Mouse (Mus musculus) thymus, adult 2 months (tissue): ENCODE results near the gene Cd3g. TPM values are rescaled to one million over a fixed set of nuclear protein-coding genes. Genes with fewer than 3 reads are reported as not detected.

ENCODE experiments used
- DNase-seq: peaks from one replicate; pipeline ENCODE4 v3.0.0; 2021
- H3K27ac ChIP-seq: fragments of 200-500 bp; 2 replicates; pipeline ENCODE4 v1.5.1; 2012; ENCODE audit warnings: low read length, control low read depth; ENCODE audit not compliant: control insufficient read depth, insufficient read depth
- H3K27me3 ChIP-seq: fragments of 200-500 bp; 2 replicates; pipeline ENCODE4 v1.6.1; 2012; ENCODE audit warnings: mild to moderate bottlenecking, low read length, moderate library complexity, mixed read lengths; ENCODE audit not compliant: control insufficient read depth, insufficient read depth
- H3K36me3 ChIP-seq: fragments of 200-500 bp; 2 replicates; pipeline ENCODE4 v1.6.1; 2012; ENCODE audit warnings: mild to moderate bottlenecking, low read length, moderate library complexity; ENCODE audit not compliant: control insufficient read depth, insufficient read depth
- H3K4me1 ChIP-seq: fragments of 200-500 bp; replicated peaks from 2 replicates; pipeline ENCODE4 v1.6.1; 2012; ENCODE audit warnings: low read length; ENCODE audit not compliant: control insufficient read depth, insufficient read depth
- H3K4me3 ChIP-seq: fragments of 200-500 bp; 2 replicates; pipeline ENCODE4 v1.5.1; 2012; ENCODE audit warnings: mild to moderate bottlenecking, low read length, control low read depth, moderate library complexity; ENCODE audit not compliant: control insufficient read depth, insufficient read depth
- CTCF ChIP-seq: fragments of 200-500 bp; IDR thresholded peaks from 2 replicates; pipeline ENCODE4 v1.5.1; 2012; ENCODE audit warnings: mild to moderate bottlenecking, control low read depth, low read length, moderate library complexity, borderline replicate concordance; ENCODE audit not compliant: control insufficient read depth, poor library complexity, insufficient read depth; ENCODE audit errors: extremely low read depth
- POLR2A ChIP-seq: fragments of 200-500 bp; IDR thresholded peaks from 2 replicates; pipeline ENCODE4 v1.6.1; 2012; ENCODE audit warnings: mild to moderate bottlenecking, low read length, control low read depth, moderate library complexity; ENCODE audit not compliant: control insufficient read depth, poor library complexity, insufficient read depth; ENCODE audit errors: extremely low read depth
- WGBS: fragments of 180-500 bp; shearing (Covaris S2); methylation state at CpG from one replicate; pipeline ENCODE4 v1.1.7; 2018; 5-methylcytosine and 5-hydroxymethylcytosine counted together
- polyA plus RNA-seq: library from polyadenylated mRNA; depleted of rRNA; stranded (reverse); fragments of >200 nt; gene quantifications from 2 replicates; pipeline ENCODE4 v1.2.3, GENCODE M21; 2012

Cd3g gene
- polyA plus RNA-seq, 1 experiment = 216 TPM

GRCm38 (mm10) chr9:44965833-44966466, 14.3 kb downstream of the Cd3g start:
- TF ChIP-seq CTCF (no peak), POLR2A (no peak)
- H3K27me3 ChIP-seq = no peaks in the 10 kb centered on the region
- peaks cover 30% of the 10 kb centered on the region for H3K36me3 ChIP-seq
- H3K4me1 ChIP-seq = no peaks in the 10 kb centered on the region
- 16% methylated on average over 10 of the region's 10 CpGs for WGBS
- no peak for DNase-seq
- H3K4me3 ChIP-seq = peak overlapping the region; percentile 26; the same call in 1 of the 2 replicates
- no peak overlapping the region for H3K27ac ChIP-seq

GRCm38 (mm10) chr9:44965126-44965832, 15.0 kb downstream of the Cd3g start, which contains the start of gene Ube4a:
Gene Ube4a, minus strand, starts transcription at chr9:44965600.
- WGBS = under 1% methylated on average over 39 of the region's 39 CpGs
- TF ChIP-seq CTCF (no peak), POLR2A (peak; percentile 64; the same call in 1 of the 2 replicates)
- Histone ChIP-seq H3K27ac (peak within 1 kb of the TSS; percentile 37), H3K27me3 (no peaks in the 10 kb centered on the region), H3K4me3 (peak within 1 kb of the TSS; percentile 67), H3K36me3 (peaks cover 25% of the 10 kb centered on the region), H3K4me1 (no peaks in the 10 kb centered on the region)
- DNase-seq = peak; percentile 100

- peaks cover 7% of the 10 kb centered on the region for H3K4me1 ChIP-seq
- peak; percentile 48 for DNase-seq
- no peaks in the 10 kb centered on the region for H3K27me3 ChIP-seq
- H3K27ac ChIP-seq = peak overlapping the region; percentile 76
- peaks cover 66% of the 10 kb centered on the region for H3K36me3 ChIP-seq
- WGBS = 16% methylated on average over 3 of the region's 3 CpGs
- TF ChIP-seq CTCF (no peak), POLR2A (no peak)
- H3K4me3 ChIP-seq = no peak overlapping the region
These were observed 25.8 kb downstream of the Cd3g start for GRCm38 (mm10) chr9:44954432-44954831.

GRCm38 (mm10) chr9:44947836-44948235, 32.4 kb downstream of the Cd3g start:
- no peak for DNase-seq
- Histone ChIP-seq H3K36me3 (peaks cover 77% of the 10 kb centered on the region), H3K27me3 (no peaks in the 10 kb centered on the region), H3K4me3 (no peak overlapping the region), H3K4me1 (no peaks in the 10 kb centered on the region), H3K27ac (no peak overlapping the region)
- no peak for TF ChIP-seq POLR2A
- TF ChIP-seq CTCF = no peak
- WGBS = 97% methylated on average over 5 of the region's 5 CpGs

GRCm38 (mm10) chr9:44946185-44946695, 34.0 kb downstream of the Cd3g start:
- 97% methylated on average over 7 of the region's 7 CpGs for whole genome bisulfite sequencing
- no peak for DNase-seq
- no peaks in the 10 kb centered on the region for H3K4me1 ChIP-seq
- no peak overlapping the region for H3K4me3 ChIP-seq
- H3K36me3 ChIP-seq = peaks cover 70% of the 10 kb centered on the region
- H3K27ac ChIP-seq = no peak overlapping the region
- H3K27me3 ChIP-seq = no peaks in the 10 kb centered on the region
- TF ChIP-seq POLR2A = no peak
- TF ChIP-seq CTCF = no peak

GRCm38 (mm10) chr9:44942421-44942820, 37.8 kb downstream of the Cd3g start:
- WGBS = 98% methylated on average over 4 of the region's 4 CpGs
- no peaks in the 10 kb centered on the region for H3K27me3 ChIP-seq
- no peak overlapping the region for H3K27ac ChIP-seq
- TF ChIP-seq POLR2A (no peak), CTCF (no peak)
- H3K4me1 ChIP-seq = no peaks in the 10 kb centered on the region
- H3K36me3 ChIP-seq = peaks cover 55% of the 10 kb centered on the region
- DNase-seq = no peak
- no peak overlapping the region for H3K4me3 ChIP-seq
